ENCODE assay signal across 25 mouse cellular contexts in the genomic region with DNA sequence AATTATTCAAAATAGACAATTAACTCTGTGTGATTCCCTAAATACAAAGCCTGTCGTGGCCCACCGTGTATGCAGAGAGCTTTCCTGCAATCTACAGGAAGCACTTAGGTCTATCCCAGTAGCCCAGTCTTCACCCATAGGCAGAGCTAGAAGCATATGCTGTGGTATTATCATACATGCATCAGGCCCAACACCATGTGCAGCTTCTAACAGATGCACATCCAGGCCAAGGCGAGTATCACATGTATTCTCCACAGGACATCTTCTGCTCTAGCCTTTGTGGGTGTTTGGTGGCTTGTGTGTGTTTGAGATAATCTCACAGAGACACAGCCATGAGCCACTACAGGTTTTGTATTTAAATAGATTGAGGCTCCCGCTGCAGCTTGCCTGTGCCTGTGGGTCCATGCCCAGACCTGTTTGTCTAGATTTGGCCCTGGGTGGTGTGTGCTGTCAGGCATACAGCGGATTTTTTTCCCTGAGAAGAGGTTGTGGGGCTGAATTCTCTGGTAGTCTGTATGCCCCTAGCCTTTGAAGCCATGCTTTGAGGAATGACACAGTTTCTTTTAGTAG. TPM values are rescaled to one million over a fixed set of nuclear protein-coding genes. Genes with fewer than 3 reads are reported as not detected.
A peak's percentile ranks its signal among the peaks of the same experiment; 100 is the strongest.
DNase-seq lines count a peak whose midpoint lies in the region; ATAC-seq and TF ChIP-seq lines count a peak whose summit lies in the region.
"Had no signal": no experiment of that assay in that cellular context is flagged by ENCODE, and none has a peak within 500 bp of the region (broad histone marks: within the 10 kb centered on the region; RNA-seq: fewer than 3 reads in every experiment).

No protein-coding gene starts in this region.

- H3K4me2 ChIP-seq in liver, embryonic 14.5 days (ENCODE audit: low read depth) = no peak overlapping the region
- H3K4me2 ChIP-seq in midbrain, postnatal 0 days (ENCODE audit: low read depth, low read length, poor library complexity, severe bottlenecking) = no peak overlapping the region
- H3K4me2 ChIP-seq: embryonic facial prominence, embryonic 15.5 days; hindbrain, embryonic 14.5 days had no signal

- peak; percentile 74 for TF ChIP-seq EP300 in liver, embryonic 14.5 days (IDR thresholded peaks at IDR 0.05; ENCODE audit: low read depth)

- H3K9me3 ChIP-seq in embryonic facial prominence, embryonic 10.5 days = no peaks in the 10 kb centered on the region
- H3K9me3 ChIP-seq in liver, embryonic 14.5 days (ENCODE audit: control insufficient read depth, low read length) = no peaks in the 10 kb centered on the region
- H3K9me3 ChIP-seq in midbrain, postnatal 0 days (ENCODE audit: low read length) = no peaks in the 10 kb centered on the region
- H3K9me3 ChIP-seq: embryonic facial prominence, embryonic 15.5 days had no signal

- no peaks in the 10 kb centered on the region for H3K36me3 ChIP-seq in embryonic facial prominence, embryonic 10.5 days (replicated peaks)
- H3K36me3 ChIP-seq in liver, embryonic 14.5 days (replicated peaks; ENCODE audit: control insufficient read depth, insufficient read depth, low read depth) = no peaks in the 10 kb centered on the region
- H3K36me3 ChIP-seq in midbrain, postnatal 0 days (ENCODE audit: insufficient read depth, low read length) = no peaks in the 10 kb centered on the region
- H3K36me3 ChIP-seq: embryonic facial prominence, embryonic 15.5 days had no signal

- peak; percentile 55 for DNase-seq in urinary bladder, postnatal 14 days (ENCODE audit: low spot score)
- no peak for DNase-seq in urinary bladder, adult 2 months (ENCODE audit: low spot score)
- peak; percentile 24 for DNase-seq in embryonic facial prominence, embryonic 10.5 days (ENCODE audit: low spot score)
- peak; percentile 14 to 27 (median 20) for DNase-seq in liver, embryonic 14.5 days (ENCODE audit: low read depth in 3 of 3, low spot score in 3 of 3)
- DNase-seq in midbrain, postnatal 0 days (ENCODE audit: low spot score) = no peak
- DNase-seq in adrenal gland, adult 18-20 months (ENCODE audit: low spot score in 2 of 2) = no peak
- DNase-seq in heart, adult 9 months (ENCODE audit: low spot score in 2 of 2) = no peak
- DNase-seq: adrenal gland, adult 8-10 months; cerebellum, adult 9-11 months; gastrocnemius, postnatal 10 days; heart, adult 11 months; heart, postnatal 36 days; kidney, adult 9 months; kidney, postnatal 4 days; lung, adult 2 months; midbrain, embryonic 14.5 days; right cerebral cortex, postnatal 25 days had no signal

- ATAC-seq in liver, embryonic 14.5 days (ENCODE audit: insufficient read depth) = peak; percentile 91
- no peak for ATAC-seq in midbrain, postnatal 0 days (ENCODE audit: low FRiP score)

- peaks cover 6% of the 10 kb centered on the region; the same call in 1 of the 2 replicates for H3K27me3 ChIP-seq in embryonic facial prominence, embryonic 10.5 days (replicated peaks; ENCODE audit: low read depth, poor library complexity, severe bottlenecking)
- H3K27me3 ChIP-seq in liver, embryonic 14.5 days (ENCODE audit: control insufficient read depth, insufficient read depth, low read length) = no peaks in the 10 kb centered on the region; the same call in 1 of the 2 replicates
- H3K27me3 ChIP-seq in midbrain, postnatal 0 days (ENCODE audit: insufficient read depth, low read length) = no peaks in the 10 kb centered on the region

- WGBS in embryonic facial prominence, embryonic 10.5 days = 57% methylated on average over 5 of the region's 5 CpGs
- WGBS in liver, embryonic 14.5 days (ENCODE audit: insufficient replicate concordance) = 18% methylated on average over 5 of the region's 5 CpGs
- WGBS in midbrain, postnatal 0 days = 46% methylated on average over 5 of the region's 5 CpGs

- no peak overlapping the region for H3K27ac ChIP-seq in embryonic facial prominence, embryonic 10.5 days (replicated peaks)
- no peak overlapping the region for H3K27ac ChIP-seq in liver, embryonic 14.5 days
- H3K27ac ChIP-seq in midbrain, postnatal 0 days (ENCODE audit: low read depth, low read length) = no peak overlapping the region
- H3K27ac ChIP-seq: embryonic facial prominence, embryonic 15.5 days; hindbrain, embryonic 14.5 days; macrophage; stomach, postnatal 0 days had no signal

- no peak overlapping the region for H3K4me3 ChIP-seq in embryonic facial prominence, embryonic 10.5 days
- H3K4me3 ChIP-seq in liver, embryonic 14.5 days (ENCODE audit: insufficient read depth in 1 of 2, low read depth in 2 of 2, low read length in 2 of 2) = no peak overlapping the region
- no peak overlapping the region for H3K4me3 ChIP-seq in midbrain, postnatal 0 days (ENCODE audit: low read depth, low read length)
- H3K4me3 ChIP-seq: embryonic facial prominence, embryonic 15.5 days had no signal

- no peaks in the 10 kb centered on the region for H3K4me1 ChIP-seq in embryonic facial prominence, embryonic 10.5 days
- H3K4me1 ChIP-seq in liver, embryonic 14.5 days (replicated peaks; ENCODE audit: control insufficient read depth in 2 of 2, insufficient read depth in 2 of 2, low read length in 1 of 2) = peaks cover 0 to 4% of the 10 kb centered on the region in 2 experiments; a peak in 2 of 4 replicates
- no peaks in the 10 kb centered on the region for H3K4me1 ChIP-seq in midbrain, postnatal 0 days (ENCODE audit: insufficient read depth, low read length)
- H3K4me1 ChIP-seq: embryonic facial prominence, embryonic 15.5 days had no signal

- TF ChIP-seq CTCF in liver, embryonic 14.5 days (IDR thresholded peaks at IDR 0.05; ENCODE audit: low read depth) = no peak
- no peak for TF ChIP-seq CTCF in midbrain, postnatal 0 days (IDR thresholded peaks at IDR 0.05)

- no peak overlapping the region for H3K9ac ChIP-seq in liver, embryonic 14.5 days (replicated peaks)
- no peak overlapping the region for H3K9ac ChIP-seq in midbrain, postnatal 0 days (replicated peaks; ENCODE audit: low read length, poor library complexity, severe bottlenecking)
- H3K9ac ChIP-seq: embryonic facial prominence, embryonic 15.5 days; hindbrain, embryonic 14.5 days had no signal

RNA-seq across cellular contexts. Expression of a gene that starts 12.0 kb away (rescaled TPM):
- polyA plus RNA-seq in urinary bladder, adult 2 months (2012; rRNA removed) = 4.9 TPM in 2 replicates
- polyA plus RNA-seq in embryonic facial prominence, embryonic 10.5 days (2016; fragmentation: Nextera tagmentation; extraction: Ambion mirVana) = 0.69 and 0.77 TPM in 2 replicates
- polyA plus RNA-seq in liver, embryonic 14.5 days (2012; rRNA removed) = not detected in 2 replicates
- not detected in 2 replicates for polyA plus RNA-seq in liver, embryonic 14.5 days (2014; fragmentation: Nextera tagmentation; extraction: Ambion mirVana)
- 4.2 and 7.8 TPM in 2 replicates for total RNA-seq in midbrain, postnatal 0 days (2014; rRNA removed)
- 1.7 and 2.6 TPM in 2 replicates for polyA plus RNA-seq in midbrain, postnatal 0 days (2015; fragmentation: Nextera tagmentation; extraction: Ambion mirVana)
- 100 to 1,000 TPM; 329 to 423 TPM for total RNA-seq in adrenal gland, adult 18-20 months (2021)
- total RNA-seq: neutrophil, adult 5-6 weeks had no signal
- polyA plus RNA-seq: heart, embryonic 14.5 days had no signal

RNA-seq across cellular contexts. Expression of a gene that starts 38.4 kb away (rescaled TPM):
- 69.5 and 72.5 TPM in 2 replicates for polyA plus RNA-seq in urinary bladder, adult 2 months (2012; rRNA removed)
- polyA plus RNA-seq in embryonic facial prominence, embryonic 10.5 days (2016; fragmentation: Nextera tagmentation; extraction: Ambion mirVana) = 175 and 185 TPM in 2 replicates
- polyA plus RNA-seq in liver, embryonic 14.5 days (2012; rRNA removed) = 18.9 and 34.8 TPM in 2 replicates
- polyA plus RNA-seq in liver, embryonic 14.5 days (2014; fragmentation: Nextera tagmentation; extraction: Ambion mirVana) = 54.9 and 59.7 TPM in 2 replicates
- total RNA-seq in midbrain, postnatal 0 days (2014; rRNA removed) = 64.5 and 78.8 TPM in 2 replicates
- 91.0 and 92.7 TPM in 2 replicates for polyA plus RNA-seq in midbrain, postnatal 0 days (2015; fragmentation: Nextera tagmentation; extraction: Ambion mirVana)
- 10 to 100 TPM; 76.6 to 85.7 TPM for total RNA-seq in adrenal gland, adult 18-20 months (2021)

RNA-seq across cellular contexts. Expression of a gene that starts 47.7 kb away (rescaled TPM):
- polyA plus RNA-seq in urinary bladder, adult 2 months (2012; rRNA removed) = not detected in 2 replicates
- 0.35 and 0.39 TPM in 2 replicates for polyA plus RNA-seq in embryonic facial prominence, embryonic 10.5 days (2016; fragmentation: Nextera tagmentation; extraction: Ambion mirVana)
- polyA plus RNA-seq in liver, embryonic 14.5 days (2012; rRNA removed) = not detected in 2 replicates
- not detected in 2 replicates for polyA plus RNA-seq in liver, embryonic 14.5 days (2014; fragmentation: Nextera tagmentation; extraction: Ambion mirVana)
- total RNA-seq in midbrain, postnatal 0 days (2014; rRNA removed) = 0.49 TPM in 1 of 2 replicates, not detected in the other
- not detected in 2 replicates for polyA plus RNA-seq in midbrain, postnatal 0 days (2015; fragmentation: Nextera tagmentation; extraction: Ambion mirVana)
- total RNA-seq in adrenal gland, adult 18-20 months (2021) = not detected
- total RNA-seq: adrenal gland, adult 8-10 months; heart, postnatal 36 days; layer of hippocampus, postnatal 10 days; neutrophil, adult 5-6 weeks had no signal
- polyA plus RNA-seq: hindbrain, embryonic 14.5 days; intestine, embryonic 14.5 days; midbrain, embryonic 14.5 days had no signal

Comparison
In these comparisons a context has a peak if more than half of its experiments do, and no peak if none do; other contexts are left out.
1. DNase-seq: peak in urinary bladder, postnatal 14 days (single experiment), embryonic facial prominence, embryonic 10.5 days (single experiment) and liver, embryonic 14.5 days (3 of 3); none in urinary bladder, adult 2 months (single experiment), midbrain, postnatal 0 days (single experiment), adrenal gland, adult 18-20 months (0 of 2) and heart, adult 9 months (0 of 2).